24 mouse cellular contexts compared by ENCODE assay signal in the genomic region with DNA sequence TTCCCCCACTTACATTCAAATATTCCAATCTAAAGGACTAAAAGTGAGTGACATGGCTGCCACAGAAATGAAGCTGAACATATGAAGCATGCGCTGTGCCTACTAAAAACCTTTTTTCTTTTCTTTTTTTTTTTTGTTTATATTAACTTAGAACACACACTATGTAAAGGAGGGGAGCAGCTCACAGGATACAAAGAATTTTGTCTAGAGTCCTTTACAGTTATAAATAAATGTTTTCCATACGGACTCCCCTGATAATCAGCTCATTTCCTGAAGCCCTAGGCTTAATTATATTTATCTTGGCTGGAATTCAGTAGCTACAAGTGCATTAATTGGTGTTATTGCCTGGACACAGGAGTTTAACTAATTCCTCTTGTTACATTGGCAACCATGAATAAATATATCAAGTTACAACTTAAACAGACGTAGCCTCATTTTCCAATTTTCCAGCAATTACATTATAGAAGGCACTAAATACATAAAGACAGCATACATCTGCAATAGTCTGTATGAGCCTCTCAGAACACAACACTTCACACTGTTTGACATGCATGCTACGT. TPM values are rescaled to one million over a fixed set of nuclear protein-coding genes. Genes with fewer than 3 reads are reported as not detected.
DNase-seq lines count a peak whose midpoint lies in the region; ATAC-seq lines count a peak whose summit lies in the region.
"Had no signal": no experiment of that assay in that cellular context is flagged by ENCODE, and none has a peak within 500 bp of the region (broad histone marks: within the 10 kb centered on the region; RNA-seq: fewer than 3 reads in every experiment).

No protein-coding gene starts in this region.

- H3K4me1 ChIP-seq in embryonic facial prominence, embryonic 11.5 days (ENCODE audit: control insufficient read depth, insufficient read depth, low read length), result no peaks in the 10 kb centered on the region
- H3K4me1 ChIP-seq in embryonic facial prominence, embryonic 10.5 days, result peaks cover 26% of the 10 kb centered on the region
- peaks cover 43% of the 10 kb centered on the region for H3K4me1 ChIP-seq in limb, embryonic 12.5 days (replicated peaks)
- peaks cover 4% of the 10 kb centered on the region; the same call in 1 of the 2 replicates for H3K4me1 ChIP-seq in limb, embryonic 10.5 days
- H3K4me1 ChIP-seq: heart, embryonic 15.5 days had no signal

- no peak overlapping the region for H3K27ac ChIP-seq in embryonic facial prominence, embryonic 11.5 days (replicated peaks; ENCODE audit: low read depth, low read length)
- H3K27ac ChIP-seq in embryonic facial prominence, embryonic 10.5 days (replicated peaks), result no peak overlapping the region
- H3K27ac ChIP-seq in limb, embryonic 12.5 days, result peak overlapping the region; percentile 42
- no peak overlapping the region for H3K27ac ChIP-seq in limb, embryonic 10.5 days
- H3K27ac ChIP-seq: embryonic facial prominence, embryonic 12.5 days; forebrain, embryonic 13.5 days; heart, adult 2 months; heart, embryonic 15.5 days; hindbrain, embryonic 13.5 days; hindbrain, postnatal 0 days had no signal

- H3K9me3 ChIP-seq in embryonic facial prominence, embryonic 11.5 days (replicated peaks; ENCODE audit: control insufficient read depth, low read length), result no peaks in the 10 kb centered on the region
- no peaks in the 10 kb centered on the region for H3K9me3 ChIP-seq in embryonic facial prominence, embryonic 10.5 days
- no peaks in the 10 kb centered on the region for H3K9me3 ChIP-seq in limb, embryonic 12.5 days
- no peaks in the 10 kb centered on the region for H3K9me3 ChIP-seq in limb, embryonic 10.5 days (replicated peaks)
- H3K9me3 ChIP-seq: embryonic facial prominence, embryonic 12.5 days; forebrain, embryonic 13.5 days; heart, embryonic 15.5 days; hindbrain, embryonic 13.5 days had no signal

- H3K36me3 ChIP-seq in embryonic facial prominence, embryonic 11.5 days (replicated peaks; ENCODE audit: control insufficient read depth, insufficient read depth, low read depth, low read length), result no peaks in the 10 kb centered on the region
- no peaks in the 10 kb centered on the region for H3K36me3 ChIP-seq in embryonic facial prominence, embryonic 10.5 days (replicated peaks)
- no peaks in the 10 kb centered on the region for H3K36me3 ChIP-seq in limb, embryonic 12.5 days
- H3K36me3 ChIP-seq in limb, embryonic 10.5 days, result no peaks in the 10 kb centered on the region
- H3K36me3 ChIP-seq: embryonic facial prominence, embryonic 12.5 days; G1E; heart, embryonic 15.5 days; hindbrain, embryonic 13.5 days had no signal

- DNase-seq in embryonic facial prominence, embryonic 11.5 days (ENCODE audit: low spot score), result peak; percentile 66
- DNase-seq in embryonic facial prominence, embryonic 10.5 days (ENCODE audit: low spot score), result no peak
- DNase-seq in limb, embryonic 10.5 days (ENCODE audit: low spot score), result no peak
- DNase-seq in retina, postnatal 1 day, result peak; percentile 24
- no peak for DNase-seq in retina, embryonic 14.5 days (ENCODE audit: low spot score)
- DNase-seq: adrenal gland, adult 2 months; adrenal gland, postnatal 25 days; B cell, adult 2 months; cerebellum, adult 2 months; cerebellum, postnatal 10 days; heart, adult 2 months; heart, postnatal 14 days had no signal

- no peak for ATAC-seq in embryonic facial prominence, embryonic 11.5 days (replicated peaks; ENCODE audit: insufficient number of reproducible peaks, low FRiP score, low TSS enrichment, low read depth)
- 0 out of 2 replicates have a peak, but pooled peaks have one; percentile 50 for ATAC-seq in limb, embryonic 12.5 days (ENCODE audit: insufficient number of reproducible peaks, insufficient read depth, low FRiP score, low TSS enrichment, low read depth)
- ATAC-seq in activated CD4-positive, CD25-positive, alpha-beta regulatory T cell, adult 4 months, result no peak
- no peak for ATAC-seq in erythroblast, adult 5-6 weeks (replicated peaks; ENCODE audit: low FRiP score, poor library complexity, severe bottlenecking)
- ATAC-seq: CD4-positive, CD25-positive, alpha-beta regulatory T cell, adult 4 months; forebrain, embryonic 13.5 days; hindbrain, postnatal 0 days; Patski had no signal

- H3K4me2 ChIP-seq in embryonic facial prominence, embryonic 11.5 days (ENCODE audit: low read depth, low read length), result no peak overlapping the region
- no peak overlapping the region for H3K4me2 ChIP-seq in limb, embryonic 12.5 days
- H3K4me2 ChIP-seq: embryonic facial prominence, embryonic 12.5 days; forebrain, embryonic 13.5 days; heart, embryonic 11.5 days; heart, embryonic 15.5 days; hindbrain, embryonic 13.5 days had no signal

- H3K9ac ChIP-seq in embryonic facial prominence, embryonic 11.5 days (replicated peaks; ENCODE audit: low read length), result no peak overlapping the region
- no peak overlapping the region for H3K9ac ChIP-seq in limb, embryonic 12.5 days (replicated peaks)
- H3K9ac ChIP-seq: embryonic facial prominence, embryonic 12.5 days; forebrain, embryonic 13.5 days; heart, embryonic 15.5 days; hindbrain, embryonic 13.5 days had no signal

- 34% methylated on average over 4 of the region's 4 CpGs for WGBS in embryonic facial prominence, embryonic 11.5 days
- 48% methylated on average over 4 of the region's 4 CpGs for WGBS in embryonic facial prominence, embryonic 10.5 days
- 39% methylated on average over 4 of the region's 4 CpGs for WGBS in limb, embryonic 12.5 days
- 69% methylated on average over 4 of the region's 4 CpGs for WGBS in limb, embryonic 10.5 days

- no peaks in the 10 kb centered on the region; the same call in 1 of the 2 replicates for H3K27me3 ChIP-seq in embryonic facial prominence, embryonic 11.5 days (ENCODE audit: control insufficient read depth, insufficient read depth, low read length)
- peaks cover 44% of the 10 kb centered on the region for H3K27me3 ChIP-seq in embryonic facial prominence, embryonic 10.5 days (replicated peaks; ENCODE audit: low read depth, poor library complexity, severe bottlenecking)
- H3K27me3 ChIP-seq in limb, embryonic 12.5 days, result no peaks in the 10 kb centered on the region
- no peaks in the 10 kb centered on the region for H3K27me3 ChIP-seq in limb, embryonic 10.5 days (ENCODE audit: low read depth, poor library complexity, severe bottlenecking)
- H3K27me3 ChIP-seq: forebrain, embryonic 13.5 days; heart, embryonic 15.5 days; Patski had no signal

- no peak overlapping the region for H3K4me3 ChIP-seq in embryonic facial prominence, embryonic 11.5 days (ENCODE audit: low read depth, low read length)
- H3K4me3 ChIP-seq in embryonic facial prominence, embryonic 10.5 days, result no peak overlapping the region
- H3K4me3 ChIP-seq in limb, embryonic 12.5 days (replicated peaks), result no peak overlapping the region
- no peak overlapping the region for H3K4me3 ChIP-seq in limb, embryonic 10.5 days
- H3K4me3 ChIP-seq: embryonic facial prominence, embryonic 12.5 days; forebrain, embryonic 13.5 days; heart, adult 2 months; heart, embryonic 15.5 days; hindbrain, embryonic 13.5 days had no signal

RNA-seq across cellular contexts. Expression of a gene that starts 30.1 kb away (rescaled TPM):
- polyA plus RNA-seq in embryonic facial prominence, embryonic 11.5 days (2014; fragmentation: Nextera tagmentation; extraction: Ambion mirVana), result 3.0 and 3.9 TPM in 2 replicates
- polyA plus RNA-seq in embryonic facial prominence, embryonic 10.5 days (2016; fragmentation: Nextera tagmentation; extraction: Ambion mirVana), result 1.8 and 2.2 TPM in 2 replicates
- polyA plus RNA-seq in limb, embryonic 12.5 days (2016; fragmentation: Nextera tagmentation; extraction: Ambion mirVana), result 2.5 and 3.4 TPM in 2 replicates
- 0.50 and 1.6 TPM in 2 replicates for polyA plus RNA-seq in limb, embryonic 10.5 days (2016; fragmentation: Nextera tagmentation; extraction: Ambion mirVana)
- under 1 TPM; 0.11 to 0.20 TPM for polyA plus RNA-seq in activated CD4-positive, CD25-positive, alpha-beta regulatory T cell, adult 4 months (2017; shearing (Covaris generic))
- 0.58 and 10.7 TPM in 2 replicates for total RNA-seq in erythroblast, adult 5-6 weeks (2015; ENCODE audit: low replicate concordance)
- 4.0 and 5.3 TPM in 2 replicates for total RNA-seq in erythroblast, adult 5-6 weeks (2017; ENCODE audit: low replicate concordance)
- total RNA-seq: G1E had no signal
- polyA plus RNA-seq: G1E had no signal

Comparison
In these comparisons a context has a peak if more than half of its experiments do, and no peak if none do; other contexts are left out.
1. DNase-seq: peak in embryonic facial prominence, embryonic 11.5 days (single experiment) and retina, postnatal 1 day (single experiment); none in embryonic facial prominence, embryonic 10.5 days (single experiment), limb, embryonic 10.5 days (single experiment) and retina, embryonic 14.5 days (single experiment).